Mouse (Mus musculus): ENCODE measurements around the gene Nudt6.
A peak's percentile ranks its signal among the peaks of the same experiment; 100 is the strongest.

- TF ChIP-seq POLR2A (IDR thresholded peaks at IDR 0.05; ENCODE audit: low read depth, low read length): 0 out of 2 replicates have a peak, but pooled peaks have one; percentile 23
- TF ChIP-seq CTCF (IDR thresholded peaks at IDR 0.05; ENCODE audit: borderline replicate concordance, insufficient read depth, low read length): no peak
Observed at GRCm38 (mm10) chr3:37420641-37421040, 630 bp upstream of the Nudt6 start.

Data from embryonic fibroblast, embryonic 13.5 days (primary cell).